Mouse (Mus musculus) liver, embryonic 13.5 days (tissue): ENCODE measurements at regions not wholly inside any gene's neighbourhood (a gene's known extent, or its start where the extent isn't known, plus 50 kb on each side); places are given as distances from the start of the nearest gene placed in this dataset.
A peak's percentile ranks its signal among the peaks of the same experiment; 100 is the strongest.

Source experiments
- ATAC-seq: fragments of 200-750 bp; cut with Nextera tagmentation; 2 replicates; pipeline ENCODE4 v1.8.0; 2017; ENCODE audit warnings: low read depth, mild to moderate bottlenecking, moderate number of reproducible peaks, moderate library complexity
- DNase-seq: peaks from one replicate; pipeline ENCODE4 v3.0.0; 2022
- H3K27ac ChIP-seq: fragments of 300-500 bp; sonication (generic); 2 replicates; pipeline ENCODE4 v1.5.1; 2015; ENCODE audit warnings: moderate library complexity, mild to moderate bottlenecking, inconsistent platforms
- H3K27me3 ChIP-seq: fragments of 300-500 bp; sonication (generic); 2 replicates; pipeline ENCODE4 v1.6.1; 2015; ENCODE audit warnings: mild to moderate bottlenecking, inconsistent platforms
- H3K36me3 ChIP-seq: fragments of 300-500 bp; sonication (generic); 2 replicates; pipeline ENCODE4 v1.6.1; 2015; ENCODE audit warnings: mild to moderate bottlenecking, inconsistent platforms
- H3K4me1 ChIP-seq: fragments of 300-500 bp; sonication (generic); replicated peaks from 2 replicates; pipeline ENCODE4 v1.6.1; 2015; ENCODE audit warnings: inconsistent platforms
- H3K4me2 ChIP-seq: fragments of 300-500 bp; sonication (generic); 2 replicates; pipeline ENCODE4 v1.6.1; 2015; ENCODE audit warnings: inconsistent platforms, mild to moderate bottlenecking, moderate library complexity
- H3K4me3 ChIP-seq: fragments of 300-500 bp; sonication (generic); replicated peaks from 2 replicates; pipeline ENCODE4 v1.5.1; 2015; ENCODE audit warnings: mild to moderate bottlenecking, inconsistent platforms
- H3K9ac ChIP-seq: fragments of 300-500 bp; sonication (generic); 2 replicates; pipeline ENCODE4 v1.6.1; 2015; ENCODE audit warnings: mild to moderate bottlenecking, inconsistent platforms
- H3K9me3 ChIP-seq: fragments of 300-500 bp; sonication (generic); replicated peaks from 2 replicates; pipeline ENCODE4 v1.6.1; 2016; ENCODE audit warnings: inconsistent platforms
- WGBS: fragments of 180-500 bp; shearing (Covaris S2); methylation state at CpG from one replicate; pipeline ENCODE4 v1.1.7; 2015; ENCODE audit not compliant: insufficient replicate concordance; 5-methylcytosine and 5-hydroxymethylcytosine counted together

GRCm38 (mm10) chr12:109718036-109718435 lies 117.9 kb upstream of the Rtl1 start:
- Histone ChIP-seq H3K4me3 (no peak overlapping the region), H3K36me3 (peaks cover 20% of the 10 kb centered on the region; the same call in 1 of the 2 replicates), H3K27ac (no peak overlapping the region), H3K27me3 (no peaks in the 10 kb centered on the region), H3K9me3 (peaks cover 7% of the 10 kb centered on the region; the same call in 1 of the 2 replicates), H3K9ac (no peak overlapping the region), H3K4me2 (no peak overlapping the region), H3K4me1 (no peaks in the 10 kb centered on the region)
- DNase-seq (no peak), ATAC-seq (no peak)
- WGBS, result 76% methylated on average over 9 of the region's 9 CpGs

GRCm38 (mm10) chr12:109738201-109738600 lies 138.1 kb upstream of the Rtl1 start:
- no peaks in the 10 kb centered on the region for H3K4me1 ChIP-seq
- H3K27me3 ChIP-seq, result no peaks in the 10 kb centered on the region
- WGBS, result 76% methylated on average over 10 of the region's 10 CpGs
- no peak overlapping the region for H3K9ac ChIP-seq
- no peak for DNase-seq
- H3K27ac ChIP-seq, result no peak overlapping the region
- no peak for ATAC-seq
- H3K9me3 ChIP-seq, result no peaks in the 10 kb centered on the region
- peaks cover 20% of the 10 kb centered on the region for H3K36me3 ChIP-seq
- no peak overlapping the region for H3K4me3 ChIP-seq
- H3K4me2 ChIP-seq, result no peak overlapping the region

GRCm38 (mm10) chr12:109738911-109739310 lies 138.8 kb upstream of the Rtl1 start:
- ATAC-seq (no peak), DNase-seq (no peak)
- Histone ChIP-seq H3K36me3 (peaks cover 18% of the 10 kb centered on the region), H3K4me1 (no peaks in the 10 kb centered on the region), H3K27me3 (no peaks in the 10 kb centered on the region), H3K4me2 (no peak overlapping the region), H3K4me3 (no peak overlapping the region), H3K27ac (no peak overlapping the region), H3K9me3 (no peaks in the 10 kb centered on the region), H3K9ac (no peak overlapping the region)
- WGBS, result 68% methylated on average over 6 of the region's 6 CpGs

GRCm38 (mm10) chr12:109742486-109742885 lies 142.4 kb upstream of the Rtl1 start:
- Histone ChIP-seq H3K4me1 (no peaks in the 10 kb centered on the region), H3K36me3 (peaks cover 8% of the 10 kb centered on the region), H3K27me3 (no peaks in the 10 kb centered on the region), H3K27ac (no peak overlapping the region), H3K9me3 (no peaks in the 10 kb centered on the region), H3K4me3 (no peak overlapping the region), H3K9ac (no peak overlapping the region), H3K4me2 (no peak overlapping the region)
- WGBS, result 76% methylated on average over 11 of the region's 11 CpGs
- ATAC-seq (no peak), DNase-seq (no peak)

DNA sequence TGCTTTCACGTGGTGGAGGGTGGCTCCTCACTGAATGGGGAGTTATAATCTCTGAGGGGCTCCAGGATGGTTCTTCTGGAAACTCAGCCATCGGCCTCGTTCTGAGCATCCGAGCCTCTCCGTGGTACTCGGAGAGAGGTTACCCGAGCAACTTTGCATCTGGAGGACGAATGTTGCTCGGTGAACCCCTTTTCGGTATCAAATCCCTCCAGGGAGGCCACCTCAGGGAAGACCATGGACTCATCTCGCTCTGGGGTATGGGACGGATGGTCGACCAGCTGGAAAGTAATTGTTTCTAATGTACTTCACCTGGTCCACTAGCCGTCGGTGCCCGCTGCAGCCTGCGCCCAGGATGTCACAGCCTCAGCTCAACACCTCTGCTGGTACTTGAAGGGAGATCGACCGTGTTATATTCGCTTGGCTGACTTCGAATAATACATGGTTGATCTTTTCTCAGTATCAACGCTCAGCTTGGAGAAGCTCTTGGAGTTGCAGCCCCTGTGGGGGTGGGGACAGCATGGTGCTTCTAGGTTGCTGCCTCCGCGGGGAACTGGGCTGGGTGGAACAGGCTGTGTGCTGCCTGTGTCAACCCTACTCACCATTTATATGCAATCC lies 143.0 kb upstream of the Rtl1 start:
- Histone ChIP-seq H3K27me3 (no peaks in the 10 kb centered on the region), H3K9me3 (no peaks in the 10 kb centered on the region), H3K9ac (no peak overlapping the region), H3K4me3 (no peak overlapping the region), H3K4me1 (no peaks in the 10 kb centered on the region), H3K27ac (no peak overlapping the region), H3K4me2 (no peak overlapping the region), H3K36me3 (peaks cover 8% of the 10 kb centered on the region)
- ATAC-seq (no peak), DNase-seq (no peak)
- 84% methylated on average over 24 of the region's 24 CpGs for WGBS

- ATAC-seq (no peak), DNase-seq (no peak)
- Histone ChIP-seq H3K27me3 (no peaks in the 10 kb centered on the region), H3K9me3 (no peaks in the 10 kb centered on the region), H3K27ac (no peak overlapping the region), H3K4me2 (no peak overlapping the region), H3K4me1 (no peaks in the 10 kb centered on the region), H3K36me3 (peaks cover 8% of the 10 kb centered on the region; the same call in 1 of the 2 replicates), H3K4me3 (no peak overlapping the region), H3K9ac (no peak overlapping the region)
- WGBS, result 68% methylated on average over 4 of the region's 4 CpGs
These were observed 144.1 kb upstream of the Rtl1 start for GRCm38 (mm10) chr12:109744186-109744585.

DNA sequence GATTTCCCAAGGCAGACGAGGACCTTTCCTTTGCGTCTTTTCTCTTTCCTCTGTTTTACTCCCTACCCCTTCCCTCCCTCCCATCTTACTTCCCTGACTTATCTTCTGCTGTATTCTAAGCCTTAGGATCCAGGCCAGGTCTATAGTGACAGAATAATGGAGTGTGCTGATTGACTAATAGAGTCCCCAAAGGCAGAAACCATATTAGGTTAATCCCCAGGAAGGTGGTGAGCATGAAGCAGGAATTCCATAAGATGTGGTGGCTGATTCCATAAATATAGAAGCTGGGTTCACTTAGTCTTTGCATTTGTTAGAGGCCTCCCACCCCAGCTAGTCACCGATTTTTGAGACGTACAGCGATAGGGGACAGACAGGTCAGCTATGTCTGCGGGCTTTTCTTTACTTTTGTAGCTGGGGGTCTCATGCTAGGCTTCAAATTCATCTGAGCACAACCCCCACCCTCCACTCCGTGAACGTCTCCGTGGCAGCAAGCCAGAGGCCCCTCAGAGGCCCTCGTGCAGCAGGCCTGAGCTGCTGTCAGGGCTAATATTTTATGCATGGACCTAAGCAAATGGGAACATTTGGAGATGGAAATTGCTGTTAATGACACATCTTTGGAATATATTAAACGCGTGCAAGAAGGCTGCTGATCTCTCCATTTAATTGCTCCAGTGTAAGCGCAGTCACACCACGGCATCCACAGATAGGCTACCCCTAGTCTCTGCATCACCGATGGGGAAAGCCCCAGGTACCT lies 145.8 kb upstream of the Rtl1 start:
- 68% methylated on average over 15 of the region's 15 CpGs for WGBS
- Histone ChIP-seq H3K9me3 (no peaks in the 10 kb centered on the region), H3K4me2 (no peak overlapping the region), H3K36me3 (peaks cover 8% of the 10 kb centered on the region; the same call in 1 of the 2 replicates), H3K4me3 (no peak overlapping the region), H3K4me1 (no peaks in the 10 kb centered on the region), H3K27me3 (no peaks in the 10 kb centered on the region), H3K27ac (no peak overlapping the region), H3K9ac (no peak overlapping the region)
- no peak for DNase-seq
- ATAC-seq, result no peak

GRCm38 (mm10) chr12:109747201-109747600 lies 147.1 kb upstream of the Rtl1 start:
- WGBS, result 60% methylated on average over 5 of the region's 5 CpGs
- no peak overlapping the region for H3K27ac ChIP-seq

DNA sequence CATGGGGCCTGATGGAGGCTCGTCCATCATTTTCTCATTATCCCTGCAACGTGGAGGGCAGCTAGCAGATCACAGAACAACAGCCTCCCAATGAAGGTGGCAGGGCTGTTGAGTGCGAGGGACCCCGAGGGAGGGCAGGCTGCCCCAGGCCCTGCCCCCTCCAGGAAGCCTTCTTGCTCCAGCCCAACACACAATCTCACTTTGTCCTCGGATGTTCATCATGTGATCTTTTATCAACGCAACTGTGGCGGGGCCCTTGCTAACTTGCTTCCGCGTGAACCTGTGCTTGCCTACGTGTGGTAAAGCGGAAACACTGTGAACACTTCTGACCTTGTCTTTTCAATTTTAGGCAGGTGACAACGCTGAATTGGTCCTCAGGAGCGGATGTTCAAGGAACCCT lies 147.6 kb upstream of the Rtl1 start:
- Histone ChIP-seq H3K9ac (no peak overlapping the region), H3K4me1 (no peaks in the 10 kb centered on the region), H3K27ac (no peak overlapping the region), H3K4me2 (no peak overlapping the region), H3K4me3 (no peak overlapping the region), H3K27me3 (no peaks in the 10 kb centered on the region), H3K9me3 (no peaks in the 10 kb centered on the region), H3K36me3 (no peaks in the 10 kb centered on the region; the same call in 1 of the 2 replicates)
- 68% methylated on average over 13 of the region's 13 CpGs for WGBS
- DNase-seq (no peak), ATAC-seq (no peak)

More at GRCm38 (mm10) chr12:109747201-109747600, 147.1 kb upstream of the Rtl1 start:
- Histone ChIP-seq H3K4me2 (no peak overlapping the region), H3K36me3 (peaks cover 4% of the 10 kb centered on the region; the same call in 1 of the 2 replicates), H3K4me1 (no peaks in the 10 kb centered on the region), H3K4me3 (no peak overlapping the region), H3K9ac (no peak overlapping the region), H3K9me3 (no peaks in the 10 kb centered on the region), H3K27me3 (no peaks in the 10 kb centered on the region)
- DNase-seq (no peak), ATAC-seq (no peak)

DNA sequence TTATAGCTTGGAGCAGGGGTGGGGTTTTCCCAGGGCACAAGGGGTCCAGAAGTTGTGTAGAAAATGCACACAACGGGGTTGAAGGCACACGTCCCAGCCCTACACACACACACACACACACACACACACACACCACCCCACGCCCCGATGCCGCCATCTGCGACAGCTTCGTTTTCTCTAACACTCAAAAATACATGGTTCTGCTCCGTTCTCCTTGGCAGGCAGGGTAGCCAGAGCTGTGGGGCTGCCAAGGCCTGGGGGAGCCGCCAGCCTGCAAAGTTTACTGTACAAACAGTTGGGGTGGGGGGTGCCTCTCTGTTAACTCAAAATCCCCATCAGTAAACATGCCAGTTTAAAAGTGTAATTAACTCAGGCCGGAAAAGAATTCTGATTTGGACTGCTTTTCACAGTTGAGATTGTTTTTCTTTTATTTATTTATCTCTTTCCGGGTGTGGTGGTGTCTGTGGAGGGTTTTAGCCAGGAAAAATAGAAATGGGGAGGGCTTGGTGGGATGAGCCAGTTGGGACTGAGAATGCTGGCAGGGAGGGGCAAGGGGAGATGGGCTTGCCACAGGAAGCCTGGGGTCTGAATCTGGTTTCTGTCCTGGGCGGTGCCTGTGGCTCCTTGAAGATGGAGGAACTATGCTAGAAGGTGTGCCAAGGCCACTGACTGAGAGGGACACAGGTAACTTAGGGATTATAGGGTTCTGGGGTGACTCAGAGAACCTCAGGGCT lies 148.4 kb upstream of the Rtl1 start:
- Histone ChIP-seq H3K9me3 (no peaks in the 10 kb centered on the region), H3K4me1 (no peaks in the 10 kb centered on the region), H3K27ac (no peak overlapping the region), H3K4me3 (no peak overlapping the region), H3K36me3 (no peaks in the 10 kb centered on the region), H3K9ac (no peak overlapping the region), H3K27me3 (no peaks in the 10 kb centered on the region), H3K4me2 (no peak overlapping the region)
- DNase-seq (no peak), ATAC-seq (no peak)
- 64% methylated on average over 12 of the region's 12 CpGs for WGBS

DNA sequence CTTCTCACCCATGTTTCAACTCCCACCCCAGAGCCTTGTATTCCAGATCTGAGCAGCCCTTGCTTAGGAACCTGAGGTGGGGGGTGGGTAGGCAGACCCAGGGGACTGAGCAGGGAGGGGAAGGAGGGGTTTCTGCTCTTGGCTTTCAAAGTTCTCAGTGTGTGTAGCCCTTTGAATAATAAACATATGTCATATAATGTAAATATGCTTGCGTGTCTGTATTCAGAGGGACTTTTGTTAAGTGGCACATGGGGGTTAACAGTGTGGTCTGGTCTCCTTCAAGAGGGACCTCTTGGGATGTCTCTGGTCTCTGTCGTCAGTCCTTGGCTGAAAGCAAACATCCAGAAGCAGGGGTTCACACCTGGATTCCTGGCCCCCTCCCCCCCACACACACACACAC lies 149.1 kb upstream of the Rtl1 start:
- H3K4me3 ChIP-seq, result no peak overlapping the region
- H3K27ac ChIP-seq, result peak overlapping the region; percentile 3; the same call in 1 of the 2 replicates
- H3K9me3 ChIP-seq, result no peaks in the 10 kb centered on the region
- no peaks in the 10 kb centered on the region for H3K4me1 ChIP-seq
- H3K27me3 ChIP-seq, result no peaks in the 10 kb centered on the region
- WGBS, result 52% methylated on average over 2 of the region's 2 CpGs
- DNase-seq (no peak), ATAC-seq (0 out of 2 replicates have a peak, but pooled peaks have one; percentile 2)
- no peak overlapping the region; the same call in 1 of the 2 replicates for H3K9ac ChIP-seq
- peak overlapping the region; percentile 36; the same call in 1 of the 2 replicates for H3K4me2 ChIP-seq
- H3K36me3 ChIP-seq, result no peaks in the 10 kb centered on the region
